Mouse (Mus musculus) kidney, adult 18-20 months (tissue): ENCODE measurements around the gene Lrrc3c.
"Not testable (repeated sequence)": the region's sequence is repeated elsewhere in the genome, so short reads cannot be mapped to it uniquely, and the experiment has no call there.

Experiments
- DNase-seq: peaks from one replicate; pipeline ENCODE4 v3.0.0; 2021

Lrrc3c gene

DNA sequence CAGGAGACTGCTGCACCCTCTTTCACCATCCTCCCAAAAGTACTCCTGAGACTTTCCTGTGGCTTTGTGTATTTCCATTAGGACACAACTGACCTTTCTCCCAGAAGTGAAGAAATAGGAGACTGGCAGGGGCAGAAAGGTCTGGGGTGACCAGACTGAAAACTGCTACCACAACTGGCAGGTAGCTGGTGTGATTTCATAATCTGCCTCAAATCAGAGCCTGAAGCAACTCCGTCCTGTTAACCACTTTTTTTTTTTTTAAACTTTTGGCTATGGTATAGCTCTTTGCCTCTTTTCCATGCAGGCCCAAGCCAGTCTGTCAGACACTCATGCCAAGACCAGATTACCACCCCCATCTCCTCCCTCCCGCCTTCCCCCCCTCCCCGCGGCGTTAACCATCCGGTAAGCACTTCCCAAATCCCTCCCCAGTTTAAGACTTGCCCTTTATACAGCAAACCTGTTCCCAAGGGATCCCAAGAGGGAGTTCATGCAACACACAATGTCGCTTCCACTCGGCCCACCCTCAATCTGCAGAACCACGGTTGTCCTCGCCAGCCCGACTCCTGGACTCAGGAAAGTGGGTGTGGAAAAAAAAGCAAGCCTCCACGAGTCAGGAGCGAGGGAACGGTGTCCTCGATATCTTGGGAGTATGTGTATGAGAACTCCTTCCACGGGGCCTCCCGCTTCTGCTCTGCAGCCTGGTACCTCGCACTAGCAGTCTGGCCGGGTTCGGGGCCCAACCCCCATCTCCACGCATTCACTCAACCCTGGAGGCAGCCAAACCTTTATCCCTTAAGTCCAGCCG lies 11.8 kb upstream of the Lrrc3c start:
- DNase-seq = no peak

DNA sequence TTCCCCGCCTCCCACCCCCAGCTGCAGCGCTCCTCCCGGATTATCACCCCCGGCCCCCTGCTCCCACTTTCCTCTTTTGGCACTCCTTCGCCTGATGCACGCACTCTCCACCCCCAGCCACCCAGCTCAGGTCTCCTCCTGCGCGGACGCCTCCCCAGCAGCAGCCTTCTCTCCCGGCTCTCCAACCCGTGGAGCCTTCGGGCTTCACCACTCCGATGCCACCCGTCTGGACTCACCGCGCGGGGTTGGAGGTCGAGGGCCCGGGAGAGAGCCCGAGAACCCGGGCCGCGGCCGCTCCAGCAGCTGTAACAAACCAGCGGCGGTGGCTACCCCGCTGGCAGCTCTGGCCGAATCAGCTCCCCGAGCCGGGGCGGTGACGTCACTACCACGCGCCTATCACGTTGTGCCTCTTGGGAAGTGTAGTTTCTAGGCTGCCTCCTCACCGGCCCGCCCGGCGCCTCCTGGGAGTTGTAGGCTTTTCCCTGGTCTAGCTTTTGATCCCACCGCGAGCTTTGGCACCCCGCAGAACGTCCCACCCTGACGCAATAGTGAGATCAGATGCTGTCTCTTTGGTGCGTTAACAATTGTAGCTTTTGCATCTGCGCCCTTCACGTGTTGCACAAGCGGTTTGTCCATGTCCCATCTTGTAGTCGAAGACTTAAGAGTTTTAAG lies 11.1 kb upstream of the Lrrc3c start, which contains the start of gene Ormdl3:
Gene Ormdl3, minus strand, starts transcription at position 477 of the 672 bp plus-strand sequence.
- peak; percentile 98 for DNase-seq

DNA sequence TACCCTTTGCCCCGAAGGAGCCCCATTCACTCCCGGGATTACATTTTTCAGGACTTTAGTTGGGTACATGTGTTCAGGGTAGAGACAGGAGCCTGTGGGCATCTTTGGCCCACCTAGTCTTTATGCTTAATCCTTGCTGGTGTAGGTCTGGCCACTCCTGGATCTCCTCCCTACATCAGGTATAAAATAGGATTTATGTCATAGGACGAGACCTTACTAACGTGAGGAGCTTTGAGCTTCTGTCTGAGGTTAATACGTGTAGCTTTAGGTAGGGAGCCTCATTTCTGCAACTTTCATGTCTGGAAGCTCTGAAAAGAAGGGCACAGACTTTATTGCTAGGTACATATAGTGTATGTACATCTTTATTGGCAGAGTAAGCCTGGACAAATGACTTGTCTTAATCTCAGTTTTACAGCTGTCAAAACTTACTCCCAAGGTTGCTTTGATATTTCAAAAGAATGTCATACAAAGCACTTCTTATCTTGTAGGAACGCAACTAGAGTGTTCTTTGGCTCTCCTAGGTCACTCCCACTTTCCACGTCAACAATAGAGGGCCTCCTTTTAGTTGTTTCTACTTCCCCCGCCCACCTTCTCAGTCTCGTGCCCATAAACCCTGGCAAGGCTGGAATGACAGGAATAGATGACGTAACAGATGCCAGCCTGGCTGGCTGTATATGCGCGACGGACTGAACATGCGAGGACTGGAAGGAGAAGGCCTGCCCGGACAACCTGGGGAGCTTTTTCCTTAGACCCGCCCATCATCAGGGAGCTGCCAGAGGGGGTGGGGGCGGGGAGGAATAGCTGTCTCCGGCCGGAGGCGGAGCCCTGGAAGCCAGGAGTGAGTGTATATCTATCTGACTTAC lies 10.2 kb upstream of the Lrrc3c start:
- peak; percentile 84 for DNase-seq

DNA sequence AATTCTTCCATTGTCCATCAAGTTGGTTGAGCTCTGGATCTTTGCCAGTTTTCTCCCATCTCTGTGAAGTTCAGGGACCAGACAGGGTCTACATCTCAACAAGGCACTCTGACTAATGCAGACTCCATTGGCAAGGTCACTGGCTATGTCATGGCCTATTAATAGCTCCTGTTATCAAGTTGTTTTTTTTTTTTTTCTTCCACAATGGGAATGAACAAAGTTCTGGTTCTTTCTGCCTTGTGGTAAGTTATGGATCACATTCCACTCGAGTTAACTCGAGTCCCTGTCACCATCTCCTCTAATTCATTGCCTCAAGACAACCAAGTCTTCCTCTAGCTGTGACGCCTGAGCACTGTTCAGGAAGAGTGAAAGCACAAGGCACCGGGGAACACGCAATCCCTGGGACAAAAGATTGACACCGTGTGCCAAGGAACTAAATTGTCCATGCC lies 9.2 kb upstream of the Lrrc3c start:
- DNase-seq = no peak

DNA sequence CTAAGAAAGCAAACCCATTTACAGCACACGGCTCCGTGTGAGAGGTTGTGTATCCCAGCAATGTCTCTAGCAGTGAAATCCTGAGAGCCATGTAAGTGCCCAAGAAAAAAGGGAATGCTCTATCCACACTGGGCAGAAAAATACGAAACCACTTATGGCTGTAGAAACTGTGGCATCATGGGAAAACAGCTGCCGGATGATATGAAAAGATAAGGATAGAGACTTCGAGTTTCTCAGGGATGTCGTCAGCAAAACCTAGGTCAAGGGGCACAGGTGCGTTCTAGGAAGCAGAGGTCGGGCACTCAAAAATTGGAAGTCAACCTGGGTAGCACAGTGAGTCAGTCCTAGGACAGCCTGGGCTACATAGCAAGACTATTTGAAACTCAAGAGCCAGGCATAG lies 8.8 kb upstream of the Lrrc3c start:
- no peak for DNase-seq

DNA sequence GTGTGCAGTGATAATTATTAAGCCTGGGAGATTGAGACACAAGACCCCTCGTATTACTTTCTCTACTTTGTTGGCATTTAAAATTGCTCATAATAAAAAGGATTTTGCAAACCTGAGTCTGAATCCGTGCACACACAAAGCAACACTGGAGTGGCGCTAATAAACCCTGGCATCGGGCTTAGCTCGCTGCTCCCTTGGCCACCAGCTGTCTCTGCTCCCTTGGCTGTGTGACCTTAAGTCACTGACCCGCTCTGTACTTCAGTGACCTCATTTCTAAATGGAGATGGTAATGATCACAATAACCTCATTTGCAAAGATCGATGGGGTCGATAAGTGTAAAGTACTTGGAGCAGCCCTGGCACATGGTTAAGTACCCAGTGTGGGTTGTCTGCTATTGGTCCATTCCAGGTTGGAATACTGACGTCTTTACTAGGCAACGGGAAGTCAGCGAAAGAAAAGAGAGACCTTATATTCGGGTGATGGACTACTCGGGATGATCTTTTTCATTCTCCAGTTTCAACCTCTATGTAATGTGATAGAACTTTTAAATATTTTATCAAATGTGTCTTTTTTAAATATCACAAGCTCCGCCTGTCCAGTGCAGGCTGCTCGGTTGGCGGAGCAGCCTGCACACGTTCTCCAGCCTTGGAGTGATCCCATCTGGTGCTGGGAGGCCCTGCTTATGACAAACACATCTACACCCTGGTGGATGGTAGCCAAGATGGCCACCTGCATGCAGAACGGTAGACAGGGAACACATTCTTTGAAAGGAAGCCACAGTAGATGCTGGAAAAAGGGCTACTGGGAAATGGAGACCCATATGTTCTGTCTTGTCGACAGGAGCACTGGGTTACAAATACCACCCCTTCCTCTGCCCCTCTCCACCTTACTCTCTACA lies 7.3 kb upstream of the Lrrc3c start:
- no peak for DNase-seq

DNA sequence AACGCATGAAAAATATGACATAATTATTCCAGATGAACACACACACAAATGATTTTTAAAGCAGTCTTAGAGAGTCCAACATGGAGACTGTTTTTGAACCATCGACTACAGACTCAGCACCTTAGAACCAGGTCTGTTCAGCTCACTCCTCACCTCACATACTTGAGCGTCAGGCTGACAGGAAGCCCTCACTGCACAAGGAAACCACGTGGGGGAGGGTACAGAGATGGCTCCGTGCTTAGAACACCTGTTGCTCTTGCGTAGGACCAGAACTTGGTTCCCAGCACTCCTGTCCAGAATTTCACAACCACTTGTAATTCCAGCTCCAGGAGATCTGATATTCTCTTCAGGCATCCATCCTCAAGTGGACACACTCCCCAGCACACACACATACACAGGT lies 3.1 kb upstream of the Lrrc3c start:
- no peak for DNase-seq

DNA sequence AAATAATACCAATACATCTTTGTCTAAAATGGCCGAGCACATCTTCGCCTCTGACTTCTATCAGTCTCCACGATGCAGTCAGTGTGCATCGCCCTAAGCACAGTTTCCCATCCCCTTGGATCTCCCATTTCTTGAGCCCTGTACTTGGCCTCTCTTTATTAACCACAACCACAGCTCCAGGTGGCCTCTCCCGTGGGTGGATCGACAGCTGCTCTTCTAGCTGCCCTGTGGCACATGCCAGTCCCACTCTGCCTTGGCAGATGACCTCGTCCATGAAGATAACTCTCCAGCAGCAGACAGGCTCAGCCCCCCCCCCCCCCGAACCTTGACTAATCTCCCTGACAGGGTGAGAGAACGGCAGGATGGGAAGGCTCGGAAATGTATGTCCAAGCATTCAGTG lies 2.6 kb upstream of the Lrrc3c start:
- DNase-seq = no peak

DNA sequence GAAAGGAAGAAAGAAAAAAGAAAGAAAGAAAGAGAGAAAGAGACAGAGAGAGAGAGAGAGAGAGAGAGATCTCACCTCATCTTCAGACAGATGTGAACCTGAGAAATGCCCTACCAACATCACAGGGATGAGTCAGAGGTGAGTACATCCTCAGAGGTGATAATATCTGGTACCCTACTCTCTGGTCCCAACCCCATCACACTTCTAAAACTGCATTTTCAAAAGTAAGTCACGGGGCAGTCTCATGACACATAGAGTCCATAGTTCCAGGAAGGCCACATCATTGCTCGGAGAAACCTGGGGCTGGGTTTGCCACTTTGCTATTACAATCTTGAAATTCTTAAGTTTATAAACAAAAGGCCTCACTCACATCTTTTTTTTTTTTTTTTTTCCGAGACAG lies 2.1 kb upstream of the Lrrc3c start:
- DNase-seq = no peak

DNA sequence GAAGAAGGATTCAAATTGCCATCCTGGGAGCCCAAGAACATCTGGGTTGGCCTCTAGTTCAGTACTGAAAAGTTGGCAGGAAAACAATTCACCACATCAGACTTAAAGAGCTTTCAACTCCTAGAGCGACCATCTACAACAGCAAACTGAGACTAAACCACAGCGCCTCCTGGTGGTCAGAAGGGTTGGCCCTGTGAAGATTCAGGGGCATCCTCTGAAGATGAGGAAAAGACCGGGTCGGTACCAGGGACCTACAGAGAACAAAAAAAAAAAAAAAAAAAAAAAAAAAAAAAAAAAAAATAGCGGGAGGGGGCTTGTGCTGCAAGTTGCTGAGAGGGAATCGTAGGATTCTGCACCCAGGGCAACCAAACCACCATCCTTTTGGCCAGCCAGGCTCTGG lies 728 bp upstream of the Lrrc3c start:
- peak; percentile 62 for DNase-seq

DNA sequence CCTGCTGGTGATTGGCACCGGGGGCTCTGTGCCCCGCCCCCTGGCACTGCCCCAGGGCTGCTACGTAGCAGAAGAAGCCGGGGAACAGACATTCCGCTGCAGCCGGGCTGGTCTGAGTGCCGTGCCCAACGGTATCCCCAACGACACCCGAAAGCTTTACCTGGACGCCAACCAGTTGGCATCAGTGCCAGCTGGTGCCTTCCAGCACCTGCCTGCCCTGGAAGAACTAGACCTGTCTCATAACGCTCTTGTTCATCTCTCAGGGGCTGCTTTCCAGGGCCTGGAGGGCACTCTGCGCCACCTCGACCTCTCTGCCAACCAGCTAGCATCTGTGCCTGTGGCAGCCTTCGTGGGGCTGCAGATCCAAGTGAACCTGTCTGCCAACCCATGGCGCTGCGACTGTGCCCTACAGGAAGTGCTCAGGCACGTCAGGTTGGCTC lies 780 bp downstream of the Lrrc3c start:
- DNase-seq = no peak

DNA sequence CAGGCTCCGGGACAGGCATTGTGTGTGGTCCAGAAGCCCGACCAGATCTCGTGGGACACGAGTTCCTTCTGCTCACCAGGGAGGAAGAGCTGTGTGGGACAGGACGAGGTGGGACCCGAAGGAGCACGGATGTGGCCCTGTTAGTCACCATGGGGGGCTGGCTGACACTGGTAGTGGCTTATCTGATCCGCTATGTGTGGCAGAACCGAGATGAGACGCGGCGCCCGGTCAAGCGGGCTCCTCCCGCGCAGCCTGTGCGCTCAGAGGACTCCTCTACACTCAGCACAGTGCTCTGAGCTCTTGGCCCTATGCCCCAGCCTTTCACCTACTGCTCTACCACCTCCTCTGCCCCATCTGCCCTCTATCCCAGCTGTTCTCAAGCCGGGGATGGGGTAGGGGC lies 1.2 kb downstream of the Lrrc3c start:
- DNase-seq = no peak

DNA sequence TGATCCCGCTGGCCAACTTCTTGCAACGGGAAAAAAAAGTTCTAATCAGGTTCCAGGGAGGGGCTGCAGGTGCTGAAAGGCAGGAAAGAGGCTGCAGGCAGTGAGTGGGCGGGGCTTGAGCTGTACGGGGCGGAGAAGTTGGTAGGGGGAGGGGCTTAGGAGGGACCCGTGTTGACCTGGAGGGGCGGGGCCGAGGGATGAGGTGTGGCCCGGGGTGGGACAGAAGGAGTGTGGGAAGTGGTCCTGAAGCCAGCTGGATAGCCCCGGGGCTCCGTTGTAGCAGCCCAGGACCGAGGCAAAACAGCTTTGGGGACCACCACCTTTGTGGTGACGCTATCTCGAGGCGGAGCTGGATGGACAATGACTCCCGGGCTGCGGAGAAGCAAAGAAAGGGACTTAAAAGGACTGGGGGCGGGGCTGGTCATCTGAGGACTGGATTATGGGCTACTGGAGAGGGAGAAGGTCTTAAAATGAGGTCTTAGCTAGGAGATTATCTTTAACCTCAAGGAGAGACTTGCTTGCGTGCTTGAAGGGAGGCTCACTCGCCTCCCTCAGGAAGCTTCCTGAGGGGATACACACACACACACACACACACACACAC lies 4.1 kb downstream of the Lrrc3c start:
- DNase-seq = no peak

DNA sequence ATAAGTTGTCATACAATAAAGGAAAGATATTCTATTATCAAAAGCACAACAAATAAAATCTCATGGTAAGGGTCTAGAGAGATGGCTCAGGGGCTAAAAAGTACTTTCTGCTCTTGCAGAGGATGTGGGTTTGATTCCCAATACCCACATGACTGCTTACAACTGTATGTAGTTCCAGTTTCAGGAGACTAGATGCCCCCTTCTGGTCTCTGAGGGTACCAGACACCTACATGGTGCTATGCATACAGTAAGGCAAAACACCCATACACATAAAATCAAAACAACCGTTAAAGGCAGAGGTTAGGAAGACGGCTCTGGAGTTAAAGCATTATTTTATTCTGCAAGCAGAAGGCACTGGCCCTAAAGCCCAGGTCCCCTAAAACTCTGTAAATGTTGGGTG lies 5.9 kb downstream of the Lrrc3c start:
- DNase-seq = no peak

DNA sequence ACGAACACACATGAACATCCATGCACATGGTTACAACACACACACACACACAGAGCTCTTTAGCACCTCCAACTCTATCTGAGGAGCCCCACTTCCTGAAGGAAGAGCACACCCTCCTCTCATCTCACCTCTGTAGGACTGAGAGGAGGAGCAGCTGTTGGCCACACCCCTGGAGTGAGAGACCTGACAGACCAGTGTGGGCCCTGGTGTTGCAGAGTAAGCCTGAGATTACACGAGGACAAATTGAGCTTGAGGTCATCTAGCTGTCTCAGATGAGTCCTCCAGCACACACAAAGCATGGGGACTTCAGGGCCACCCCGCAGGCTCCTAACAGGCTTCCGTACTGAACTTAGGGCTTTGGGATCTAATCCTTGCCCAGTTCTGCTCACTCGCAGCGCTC lies 6.8 kb downstream of the Lrrc3c start:
- DNase-seq = not testable (repeated sequence)

DNA sequence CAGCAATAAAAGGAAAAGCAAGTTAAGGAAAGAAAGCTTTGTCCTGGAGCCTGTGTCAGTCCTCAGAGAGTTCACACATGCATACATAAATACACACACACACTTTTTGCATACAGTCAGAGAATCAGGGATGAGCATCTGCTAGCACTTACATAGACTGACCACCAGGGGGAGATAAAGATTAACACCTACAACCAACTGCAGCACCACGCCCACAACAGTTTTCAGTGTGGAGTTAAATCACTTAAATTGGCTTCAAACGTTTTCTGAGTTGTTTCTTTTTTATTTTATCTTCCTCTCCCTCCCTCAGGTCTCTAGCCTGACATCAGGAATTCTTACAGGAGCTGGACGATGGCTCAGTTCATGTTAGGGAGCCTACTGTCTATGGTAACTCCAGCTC lies 8.7 kb downstream of the Lrrc3c start:
- DNase-seq = no peak

DNA sequence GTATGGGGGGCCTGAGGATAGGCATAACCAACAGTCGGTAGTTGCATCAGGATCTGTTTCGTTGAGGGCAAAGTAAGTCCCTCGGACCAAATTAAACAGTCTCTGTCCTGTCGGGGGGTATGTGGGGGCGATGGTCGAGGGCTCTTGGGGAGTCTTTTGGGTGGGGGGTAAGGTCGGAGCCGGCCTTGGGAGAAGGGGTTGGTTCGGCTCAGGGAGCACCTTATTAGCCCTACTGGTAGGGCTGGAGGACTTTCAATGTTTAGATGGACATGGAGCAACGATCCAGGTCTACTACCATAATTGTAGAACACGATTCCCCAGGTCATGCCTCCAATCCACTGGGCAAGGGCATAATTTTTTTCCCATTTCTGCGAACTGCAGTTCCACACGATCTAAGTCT lies 22.7 kb downstream of the Lrrc3c start:
- DNase-seq = no peak

DNA sequence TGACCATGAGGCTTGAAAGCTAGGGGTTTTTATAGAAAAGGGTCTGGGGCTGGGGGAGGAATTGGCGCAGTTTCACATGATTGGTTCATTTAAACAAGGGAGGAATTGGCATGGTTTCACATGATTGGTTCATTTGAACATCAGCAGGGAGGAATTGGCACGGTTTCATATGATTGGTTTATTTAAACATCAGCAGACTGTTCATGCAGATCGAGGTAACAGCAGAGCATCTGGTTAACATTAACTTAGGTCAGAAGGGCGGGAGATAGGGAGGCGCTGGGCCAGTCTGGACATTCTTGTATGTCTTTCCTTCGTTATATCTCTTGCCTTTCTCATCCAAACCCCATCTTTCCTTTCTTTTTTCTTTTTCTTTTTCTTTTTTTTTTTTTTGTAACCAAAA lies 25.9 kb downstream of the Lrrc3c start:
- not testable (repeated sequence) for DNase-seq

DNA sequence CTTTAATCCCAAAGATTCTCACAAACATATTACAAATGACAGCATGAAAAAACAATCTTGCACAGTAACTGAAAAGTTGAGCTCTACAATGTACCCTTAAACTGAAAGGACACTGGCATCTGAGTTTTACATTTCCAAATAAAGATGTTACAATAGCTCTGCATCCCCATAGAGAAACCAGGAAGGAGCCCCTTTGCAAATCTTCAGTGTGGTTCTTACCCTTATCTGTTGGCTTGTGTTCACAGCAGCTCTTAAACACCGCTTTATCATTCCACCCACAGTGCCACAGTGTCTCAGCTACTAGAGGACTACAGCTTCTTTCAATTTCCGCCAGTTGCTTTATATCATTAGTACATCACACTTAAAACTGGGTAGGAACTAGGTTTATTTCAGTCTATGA lies 26.3 kb downstream of the Lrrc3c start:
- DNase-seq = not testable (repeated sequence)

DNA sequence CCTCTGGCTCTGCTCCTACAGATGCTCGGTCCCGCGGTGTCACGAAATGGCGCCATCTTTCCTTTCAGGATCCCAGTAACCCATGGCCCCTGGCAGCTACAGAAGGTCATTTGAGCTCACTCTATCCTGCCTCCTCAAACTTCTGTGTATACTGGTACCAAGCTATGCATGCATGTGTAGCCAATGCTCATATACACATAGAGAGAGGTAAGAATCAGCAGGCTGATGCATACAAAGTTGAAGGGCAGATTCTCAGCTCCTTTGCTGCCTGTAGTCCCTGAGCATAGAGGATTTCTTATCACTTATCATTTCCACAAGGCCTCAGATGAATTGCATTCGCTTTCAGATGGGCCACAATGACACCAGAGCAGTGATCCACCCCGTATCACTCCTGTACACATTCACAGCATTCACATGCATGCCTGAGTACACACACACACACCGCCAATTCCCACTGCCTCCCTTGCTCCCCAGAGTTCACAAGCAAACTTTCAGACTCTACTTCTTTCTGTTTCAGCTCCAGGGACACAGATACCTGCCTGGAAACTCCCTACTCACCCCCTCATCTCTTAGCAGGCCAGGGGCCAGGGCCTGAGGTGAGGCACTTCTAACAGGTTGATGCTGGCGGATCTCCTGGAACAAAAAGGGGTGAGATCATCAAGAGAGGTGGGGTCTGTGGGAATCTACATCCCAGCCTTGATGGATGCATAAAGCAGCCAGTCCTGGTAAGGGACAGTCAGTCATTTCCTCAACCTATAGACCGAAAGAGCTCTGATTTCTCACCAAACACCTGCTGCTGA lies 27.7 kb downstream of the Lrrc3c start, which contains the start of the genes Gm12355 and Gsdma3:
Gene Gm12355, minus strand, starts transcription at position 51 of the 800 bp plus-strand sequence.
Gene Gsdma3, plus strand, starts transcription at position 750 of the 800 bp plus-strand sequence.
- no peak for DNase-seq

DNA sequence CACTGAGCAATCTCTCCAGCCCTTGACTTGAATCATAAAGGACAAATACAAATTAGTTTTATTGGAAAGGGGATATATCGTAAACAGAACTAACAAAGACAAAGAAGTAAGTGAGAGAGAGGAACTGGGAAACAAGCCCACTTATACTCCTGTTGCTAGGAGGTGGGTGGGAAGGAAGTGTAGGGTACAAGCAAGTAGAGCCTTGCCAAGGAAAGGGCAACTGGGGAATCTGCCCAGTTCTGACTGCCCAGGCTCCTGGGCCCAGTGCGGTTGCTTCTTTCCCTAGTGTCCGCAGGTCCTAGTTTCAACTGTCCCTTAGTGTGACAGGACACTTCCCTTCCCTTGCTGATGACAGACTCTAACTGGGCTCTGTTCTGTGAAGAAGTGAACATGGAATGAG lies 30.6 kb downstream of the Lrrc3c start:
- no peak for DNase-seq
